ENCODE assay signal across 9 mouse cellular contexts in the genomic region with DNA sequence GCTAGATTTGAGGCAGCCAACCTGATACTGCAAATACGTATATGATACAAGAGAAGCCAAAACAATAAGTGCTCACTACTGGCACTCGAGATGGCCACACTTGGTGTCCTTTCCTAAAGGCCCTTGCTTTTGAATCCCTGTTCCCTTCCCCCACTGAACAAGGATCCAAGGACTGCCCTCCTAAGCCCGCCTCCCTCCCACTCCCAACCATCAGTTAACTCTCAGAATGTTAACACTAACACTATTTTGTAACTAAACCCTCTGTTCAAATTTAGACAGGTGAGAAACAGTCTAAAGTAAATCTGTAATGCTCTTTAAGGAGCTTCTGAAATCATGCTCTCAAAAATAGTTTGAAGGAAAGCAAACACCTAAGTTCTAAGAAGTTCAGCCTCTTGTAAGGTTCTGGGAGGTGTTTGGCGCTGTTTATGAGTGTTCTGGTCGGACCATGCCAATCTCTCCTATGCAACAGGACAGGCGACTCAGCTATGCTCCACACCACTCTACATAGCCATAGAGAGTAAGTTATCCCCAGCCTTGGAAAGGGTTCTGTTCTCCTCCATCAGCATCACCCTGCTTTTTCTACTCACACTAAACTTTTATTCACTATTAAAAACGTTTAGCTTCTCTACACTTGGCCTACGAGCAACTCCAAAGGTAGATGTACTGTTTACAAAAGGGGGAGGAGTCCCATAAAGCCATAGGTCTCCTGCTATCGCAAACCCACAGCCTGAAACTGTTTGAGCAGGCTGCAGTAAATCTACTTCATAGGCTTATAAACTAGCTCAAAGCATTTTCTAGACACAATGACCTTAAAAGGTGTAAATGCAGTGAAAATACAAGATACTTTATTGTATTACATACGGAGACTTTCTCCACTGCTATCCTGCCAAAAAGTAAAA. TPM values are rescaled to one million over a fixed set of nuclear protein-coding genes. Genes with fewer than 3 reads are reported as not detected.
A peak's percentile ranks its signal among the peaks of the same experiment; 100 is the strongest.
DNase-seq lines count a peak whose midpoint lies in the region; ATAC-seq and TF ChIP-seq lines count a peak whose summit lies in the region.
"Had no signal": no experiment of that assay in that cellular context is flagged by ENCODE, and none has a peak within 500 bp of the region (broad histone marks: within the 10 kb centered on the region; RNA-seq: fewer than 3 reads in every experiment).

No protein-coding gene starts in this region.

- H3K79me2 ChIP-seq in myocyte (ENCODE audit: control insufficient read depth, insufficient read depth) = peaks cover 72% of the 10 kb centered on the region

- H3K9me3 ChIP-seq in kidney, embryonic 15.5 days (replicated peaks) = no peaks in the 10 kb centered on the region
- H3K9me3 ChIP-seq in forebrain, embryonic 14.5 days (replicated peaks; ENCODE audit: control insufficient read depth, low read length) = no peaks in the 10 kb centered on the region

- 53% methylated on average over 10 of the region's 10 CpGs for WGBS in kidney, embryonic 15.5 days
- WGBS in forebrain, embryonic 14.5 days = 40% methylated on average over 10 of the region's 10 CpGs
- 21% methylated on average over 10 of the region's 10 CpGs for whole genome bisulfite sequencing in large intestine, adult 2 months

- H3K27me3 ChIP-seq in kidney, embryonic 15.5 days = no peaks in the 10 kb centered on the region
- H3K27me3 ChIP-seq in forebrain, embryonic 14.5 days (replicated peaks; ENCODE audit: control insufficient read depth, insufficient read depth, low read length) = no peaks in the 10 kb centered on the region
- no peaks in the 10 kb centered on the region for H3K27me3 ChIP-seq in myocyte (ENCODE audit: control insufficient read depth, insufficient read depth, insufficient read length)

- no peak overlapping the region for H3K9ac ChIP-seq in kidney, embryonic 15.5 days
- H3K9ac ChIP-seq in forebrain, embryonic 14.5 days (ENCODE audit: low read length) = no peak overlapping the region

- H3K27ac ChIP-seq in kidney, embryonic 15.5 days = no peak overlapping the region
- no peak overlapping the region for H3K27ac ChIP-seq in forebrain, embryonic 14.5 days (ENCODE audit: low read depth, low read length)
- H3K27ac ChIP-seq: left cerebral cortex, adult 2 months had no signal

- 0 out of 2 replicates have a peak overlapping the region, but pooled peaks have one; percentile 93 for H3K4me2 ChIP-seq in kidney, embryonic 15.5 days
- H3K4me2 ChIP-seq in forebrain, embryonic 14.5 days (ENCODE audit: low read length) = peak overlapping the region; percentile 95
- peak overlapping the region; percentile 79 for H3K4me2 ChIP-seq in myocyte (ENCODE audit: low read depth)

- H3K4me1 ChIP-seq in kidney, embryonic 15.5 days = peaks cover 70% of the 10 kb centered on the region
- H3K4me1 ChIP-seq in forebrain, embryonic 14.5 days (ENCODE audit: control insufficient read depth, insufficient read depth, low read length) = peaks cover 38% of the 10 kb centered on the region

- no peaks in the 10 kb centered on the region for H3K36me3 ChIP-seq in kidney, embryonic 15.5 days
- no peaks in the 10 kb centered on the region for H3K36me3 ChIP-seq in forebrain, embryonic 14.5 days (ENCODE audit: control insufficient read depth, insufficient read depth, low read length)
- no peaks in the 10 kb centered on the region for H3K36me3 ChIP-seq in myocyte (ENCODE audit: control insufficient read depth, insufficient read depth)

- no peak overlapping the region for H3ac ChIP-seq in myocyte (ENCODE audit: control insufficient read depth, insufficient read length)

- DNase-seq in kidney, adult 8-10 months = no peak
- DNase-seq in forebrain, embryonic 14.5 days (ENCODE audit: low spot score) = no peak
- peak; percentile 80 for DNase-seq in large intestine, adult 2 months (ENCODE audit: low read depth, low spot score)
- no peak for DNase-seq in embryo, embryonic 9.5 days (ENCODE audit: extremely low spot score)
- DNase-seq in kidney, postnatal 14 days = no peak
- no peak for DNase-seq in kidney, postnatal 25 days

- no peak overlapping the region for H3K4me3 ChIP-seq in kidney, embryonic 15.5 days (replicated peaks)
- no peak overlapping the region for H3K4me3 ChIP-seq in forebrain, embryonic 14.5 days (ENCODE audit: low read depth, low read length)
- no peak overlapping the region for H3K4me3 ChIP-seq in myocyte
- H3K4me3 ChIP-seq: left cerebral cortex, adult 2 months had no signal

- no peak for ATAC-seq in kidney, embryonic 15.5 days (replicated peaks; ENCODE audit: low FRiP score)
- no peak for ATAC-seq in forebrain, embryonic 14.5 days

- no peak for TF ChIP-seq POLR2A in myocyte (IDR thresholded peaks at IDR 0.05; ENCODE audit: insufficient read length, low read depth)

TF ChIP-seq in myocyte, 11 proteins besides CTCF, POLR2A, EP300 and RAD21:
- TF ChIP-seq SRF (IDR thresholded peaks at IDR 0.05; ENCODE audit: control insufficient read depth, insufficient read length, low read depth) (no peak), REST (IDR thresholded peaks at IDR 0.05; ENCODE audit: insufficient read depth, insufficient read length) (no peak)

RNA-seq across cellular contexts. Expression of a gene that starts 3.5 kb away (rescaled TPM):
- polyA plus RNA-seq in kidney, embryonic 15.5 days (2015; fragmentation: Nextera tagmentation; extraction: Ambion mirVana) = 7.3 and 8.1 TPM in 2 replicates
- polyA plus RNA-seq in forebrain, embryonic 14.5 days (2014; fragmentation: Nextera tagmentation; extraction: Ambion mirVana) = 8.5 and 9.5 TPM in 2 replicates
- polyA plus RNA-seq in large intestine, adult 2 months (2012; rRNA removed) = 35.5 and 44.5 TPM in 2 replicates
- 22.1 TPM for polyA plus RNA-seq in myocyte (2012; fragmentation: generic; extraction: Trizol)
